Mouse (Mus musculus) embryonic facial prominence, embryonic 10.5 days (tissue): ENCODE data around the gene Mfsd6. TPM values are rescaled to one million over a fixed set of nuclear protein-coding genes. Genes with fewer than 3 reads are reported as not detected.

Experiments used
- DNase-seq: peaks from one replicate; pipeline ENCODE4 v3.0.0-alpha.2; 2017; ENCODE audit warnings: low spot score
- H3K27ac ChIP-seq: fragments of 300-500 bp; sonication (generic); replicated peaks from 2 replicates; pipeline ENCODE4 v1.5.1; 2016; ENCODE audit warnings: mild to moderate bottlenecking
- H3K27me3 ChIP-seq: fragments of 300-500 bp; sonication (generic); replicated peaks from 2 replicates; pipeline ENCODE4 v1.6.1; 2016; ENCODE audit warnings: low read depth, mild to moderate bottlenecking; ENCODE audit not compliant: poor library complexity, severe bottlenecking
- H3K36me3 ChIP-seq: fragments of 300-500 bp; sonication (generic); replicated peaks from 2 replicates; pipeline ENCODE4 v1.6.1; 2016; ENCODE audit warnings: mild to moderate bottlenecking, moderate library complexity
- H3K4me1 ChIP-seq: fragments of 300-500 bp; sonication (generic); 2 replicates; pipeline ENCODE4 v1.6.1; 2016
- H3K4me3 ChIP-seq: fragments of 300-500 bp; sonication (generic); 2 replicates; pipeline ENCODE4 v1.5.1; 2016; ENCODE audit warnings: mild to moderate bottlenecking, moderate library complexity
- H3K9me3 ChIP-seq: fragments of 300-500 bp; sonication (generic); 2 replicates; pipeline ENCODE4 v1.6.1; 2016; ENCODE audit warnings: mild to moderate bottlenecking
- WGBS: fragments of 180-500 bp; shearing (Covaris S2); methylation state at CpG from one replicate; pipeline ENCODE4 v1.1.7; 2016; 5-methylcytosine and 5-hydroxymethylcytosine counted together
- polyA plus RNA-seq: library from polyadenylated mRNA; unstranded; fragments of >200 nt; fragmentation: Nextera tagmentation; extraction: Ambion mirVana; gene quantifications from 2 replicates; pipeline ENCODE4 v1.2.1, GENCODE M21; 2016

Mfsd6 gene
- polyA plus RNA-seq, 1 experiment from 2014 or later: 1.0 TPM

GRCm38 (mm10) chr1:52652601-52653253, 74.5 kb downstream of the Mfsd6 start:
- Histone ChIP-seq H3K36me3 (peaks cover 38% of the 10 kb centered on the region), H3K9me3 (no peaks in the 10 kb centered on the region), H3K27me3 (no peaks in the 10 kb centered on the region), H3K4me1 (peaks cover 13% of the 10 kb centered on the region), H3K27ac (peak overlapping the region; percentile 59), H3K4me3 (no peak overlapping the region)
- WGBS: 48% methylated on average over 3 of the region's 3 CpGs
- peak; percentile 80 for DNase-seq

GRCm38 (mm10) chr1:52650066-52650465, 77.2 kb downstream of the Mfsd6 start:
- Histone ChIP-seq H3K27me3 (no peaks in the 10 kb centered on the region), H3K27ac (no peak overlapping the region), H3K36me3 (peaks cover 60% of the 10 kb centered on the region), H3K4me1 (peaks cover 13% of the 10 kb centered on the region), H3K4me3 (no peak overlapping the region), H3K9me3 (no peaks in the 10 kb centered on the region)
- WGBS: 90% methylated on average over 5 of the region's 5 CpGs
- DNase-seq: no peak

GRCm38 (mm10) chr1:52648153-52649027, 78.9 kb downstream of the Mfsd6 start:
- H3K4me3 ChIP-seq: no peak overlapping the region
- H3K9me3 ChIP-seq: no peaks in the 10 kb centered on the region
- peaks cover 11% of the 10 kb centered on the region for H3K4me1 ChIP-seq
- H3K36me3 ChIP-seq: peaks cover 62% of the 10 kb centered on the region
- no peaks in the 10 kb centered on the region for H3K27me3 ChIP-seq
- peak; percentile 66 for DNase-seq
- 84% methylated on average over 11 of the region's 11 CpGs for WGBS
- H3K27ac ChIP-seq: no peak overlapping the region

DNA sequence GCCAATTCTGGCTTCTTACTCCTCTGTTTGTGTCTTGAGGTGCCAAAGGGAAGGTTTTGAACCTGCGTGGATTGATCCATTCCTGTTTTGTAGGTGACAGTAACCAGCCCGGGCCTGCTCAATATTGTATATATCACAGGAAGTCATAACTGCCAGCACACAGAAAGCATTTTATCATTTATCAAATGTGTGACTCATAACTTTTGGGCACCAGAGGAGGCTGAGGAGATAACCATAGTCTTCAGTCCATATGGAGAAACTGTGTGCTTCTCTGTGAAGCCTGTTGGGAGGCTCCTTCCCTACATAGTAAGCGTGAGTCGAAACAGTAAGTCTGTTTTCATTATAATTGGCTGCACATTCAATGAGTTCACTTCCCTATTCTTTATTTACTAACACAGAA, 86.5 kb downstream of the Mfsd6 start:
- WGBS: 91% methylated on average over 4 of the region's 4 CpGs
- peaks cover 47% of the 10 kb centered on the region for H3K36me3 ChIP-seq

DNA sequence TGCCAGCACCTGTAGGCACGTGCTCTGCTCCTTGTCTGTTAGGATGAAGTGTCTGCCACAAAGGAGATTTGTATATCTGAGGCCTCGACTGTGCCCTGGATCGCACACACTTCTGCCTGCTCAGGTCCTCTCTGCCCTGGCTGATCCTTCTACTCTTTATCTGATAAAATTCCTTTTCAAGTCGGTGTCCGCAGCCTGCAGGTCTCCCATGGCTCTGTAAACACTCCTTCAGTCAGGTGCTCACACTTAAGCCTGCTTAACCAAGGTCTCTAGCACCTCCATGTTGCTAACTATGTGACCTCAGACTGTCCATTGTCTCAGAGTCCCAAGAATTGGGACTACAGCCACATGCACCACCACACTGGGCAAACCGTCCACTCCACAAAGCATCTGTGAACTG, 87.0 kb downstream of the Mfsd6 start:
- no peak for DNase-seq
- WGBS: 89% methylated on average over 6 of the region's 6 CpGs
- peaks cover 46% of the 10 kb centered on the region for H3K36me3 ChIP-seq

More for the DNA sequence above, 86.5 kb downstream of the Mfsd6 start:
- Histone ChIP-seq H3K4me1 (no peaks in the 10 kb centered on the region), H3K27ac (no peak overlapping the region), H3K9me3 (no peaks in the 10 kb centered on the region), H3K27me3 (no peaks in the 10 kb centered on the region), H3K4me3 (no peak overlapping the region)
- no peak for DNase-seq

GRCm38 (mm10) chr1:52639090-52639489, 88.2 kb downstream of the Mfsd6 start:
- WGBS: 88% methylated on average over 7 of the region's 7 CpGs
- H3K36me3 ChIP-seq: peaks cover 53% of the 10 kb centered on the region
- no peaks in the 10 kb centered on the region for H3K4me1 ChIP-seq
- no peaks in the 10 kb centered on the region for H3K27me3 ChIP-seq
- H3K9me3 ChIP-seq: no peaks in the 10 kb centered on the region
- DNase-seq: no peak
- no peak overlapping the region for H3K27ac ChIP-seq
- H3K4me3 ChIP-seq: no peak overlapping the region

More for the DNA sequence above, 87.0 kb downstream of the Mfsd6 start:
- no peak overlapping the region for H3K4me3 ChIP-seq
- H3K4me1 ChIP-seq: no peaks in the 10 kb centered on the region
- H3K27me3 ChIP-seq: no peaks in the 10 kb centered on the region
- no peaks in the 10 kb centered on the region for H3K9me3 ChIP-seq
- H3K27ac ChIP-seq: no peak overlapping the region

- 91% methylated on average over 2 of the region's 2 CpGs for WGBS
- no peak for DNase-seq
- Histone ChIP-seq H3K27me3 (no peaks in the 10 kb centered on the region), H3K4me3 (no peak overlapping the region), H3K27ac (no peak overlapping the region), H3K9me3 (no peaks in the 10 kb centered on the region), H3K4me1 (no peaks in the 10 kb centered on the region), H3K36me3 (peaks cover 53% of the 10 kb centered on the region)
These were observed 89.2 kb downstream of the Mfsd6 start for GRCm38 (mm10) chr1:52638101-52638500.

DNA sequence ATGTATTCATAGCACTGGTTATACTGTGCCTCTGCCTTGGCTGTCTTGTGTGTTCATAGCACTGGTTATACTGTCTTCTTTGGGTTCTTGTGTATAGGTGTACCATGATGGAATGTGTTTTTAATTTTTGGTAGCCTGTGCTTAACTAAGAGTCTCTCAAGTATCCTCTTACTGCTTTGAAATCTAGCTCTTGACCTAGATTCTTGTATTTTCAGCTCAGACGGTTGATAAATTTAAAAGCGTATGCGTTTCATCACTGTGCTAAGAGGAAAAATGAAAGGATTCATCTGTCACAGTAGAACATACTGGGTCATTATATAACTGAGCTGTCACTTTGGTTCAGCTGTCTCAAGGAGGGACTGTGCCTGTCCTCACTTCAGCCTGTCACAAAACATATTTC, 91.3 kb downstream of the Mfsd6 start:
- Histone ChIP-seq H3K27me3 (no peaks in the 10 kb centered on the region), H3K9me3 (no peaks in the 10 kb centered on the region), H3K27ac (no peak overlapping the region), H3K4me3 (no peak overlapping the region), H3K4me1 (peaks cover 11% of the 10 kb centered on the region), H3K36me3 (peaks cover 51% of the 10 kb centered on the region)
- 95% methylated on average over 3 of the region's 3 CpGs for WGBS
- no peak for DNase-seq

DNA sequence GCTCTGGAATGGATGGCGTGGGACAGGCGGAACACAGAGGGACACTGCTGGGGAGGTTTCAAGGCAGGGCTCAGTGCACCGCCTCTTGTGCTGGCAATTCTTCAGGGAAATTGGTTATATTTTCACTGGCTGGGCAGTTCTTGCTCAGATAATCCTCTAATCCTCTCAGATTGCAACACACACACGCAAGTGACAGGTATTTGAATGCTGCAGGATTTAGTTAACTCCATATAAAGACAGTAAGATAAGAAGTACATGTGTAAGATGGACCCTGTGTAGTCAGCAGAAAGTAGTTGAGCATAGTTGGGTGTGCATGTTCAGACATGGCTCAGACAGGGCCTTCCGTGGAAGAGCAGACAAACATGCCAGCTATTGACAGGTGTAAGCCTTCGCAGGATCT, 93.0 kb downstream of the Mfsd6 start:
- Histone ChIP-seq H3K27me3 (no peaks in the 10 kb centered on the region), H3K4me3 (no peak overlapping the region), H3K9me3 (no peaks in the 10 kb centered on the region), H3K27ac (no peak overlapping the region), H3K36me3 (peaks cover 38% of the 10 kb centered on the region), H3K4me1 (peaks cover 11% of the 10 kb centered on the region)
- no peak for DNase-seq
- WGBS: 90% methylated on average over 6 of the region's 6 CpGs

DNA sequence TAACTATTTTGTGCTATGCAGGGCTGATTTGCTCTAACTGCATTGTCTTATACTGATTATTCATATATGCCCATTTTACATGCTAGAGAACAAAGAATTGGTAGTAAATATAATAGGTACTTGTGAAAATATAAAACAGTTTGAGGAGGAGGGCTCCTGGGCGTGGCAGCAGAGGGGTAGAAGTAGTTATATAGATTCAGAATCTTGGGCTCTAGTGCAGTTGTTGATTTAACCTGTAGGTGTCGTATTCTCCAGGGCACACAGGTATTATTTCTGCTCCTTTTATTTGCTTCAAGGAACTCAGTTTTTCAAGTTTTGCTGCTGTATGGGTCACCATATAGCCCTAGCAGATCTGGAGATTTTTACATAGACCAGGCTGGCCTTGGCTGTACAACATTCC, 95.7 kb downstream of the Mfsd6 start:
- Histone ChIP-seq H3K27ac (no peak overlapping the region; the same call in 1 of the 2 replicates), H3K4me1 (peaks cover 11% of the 10 kb centered on the region), H3K4me3 (peak overlapping the region; percentile 92), H3K27me3 (no peaks in the 10 kb centered on the region), H3K9me3 (no peaks in the 10 kb centered on the region), H3K36me3 (peaks cover 16% of the 10 kb centered on the region; the same call in 1 of the 2 replicates)
- 81% methylated on average over 2 of the region's 2 CpGs for WGBS
- DNase-seq: no peak

DNA sequence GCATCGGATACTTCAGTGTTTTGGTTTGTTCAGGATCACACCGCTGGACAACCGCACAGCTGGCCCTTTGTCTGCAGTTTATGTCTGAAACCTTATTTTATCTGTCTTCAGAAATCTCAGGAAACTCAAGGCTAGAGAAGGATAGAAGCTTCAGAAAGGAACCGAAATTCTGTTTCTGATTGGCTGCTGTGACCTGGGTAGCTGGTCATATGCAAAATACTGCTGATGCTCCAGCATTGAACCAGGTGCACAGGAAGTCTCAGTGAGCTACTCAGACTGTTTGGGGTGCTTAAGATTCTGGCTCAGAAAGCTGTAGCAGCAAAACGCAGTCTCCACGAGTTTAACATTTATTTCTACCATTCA, 96.3 kb downstream of the Mfsd6 start:
- Histone ChIP-seq H3K27me3 (no peaks in the 10 kb centered on the region), H3K36me3 (peaks cover 16% of the 10 kb centered on the region; the same call in 1 of the 2 replicates), H3K27ac (peak overlapping the region; percentile 97), H3K4me3 (peak overlapping the region; percentile 92), H3K9me3 (no peaks in the 10 kb centered on the region), H3K4me1 (peaks cover 11% of the 10 kb centered on the region)
- no peak for DNase-seq
- 2% methylated on average over 6 of the region's 6 CpGs for WGBS

DNA sequence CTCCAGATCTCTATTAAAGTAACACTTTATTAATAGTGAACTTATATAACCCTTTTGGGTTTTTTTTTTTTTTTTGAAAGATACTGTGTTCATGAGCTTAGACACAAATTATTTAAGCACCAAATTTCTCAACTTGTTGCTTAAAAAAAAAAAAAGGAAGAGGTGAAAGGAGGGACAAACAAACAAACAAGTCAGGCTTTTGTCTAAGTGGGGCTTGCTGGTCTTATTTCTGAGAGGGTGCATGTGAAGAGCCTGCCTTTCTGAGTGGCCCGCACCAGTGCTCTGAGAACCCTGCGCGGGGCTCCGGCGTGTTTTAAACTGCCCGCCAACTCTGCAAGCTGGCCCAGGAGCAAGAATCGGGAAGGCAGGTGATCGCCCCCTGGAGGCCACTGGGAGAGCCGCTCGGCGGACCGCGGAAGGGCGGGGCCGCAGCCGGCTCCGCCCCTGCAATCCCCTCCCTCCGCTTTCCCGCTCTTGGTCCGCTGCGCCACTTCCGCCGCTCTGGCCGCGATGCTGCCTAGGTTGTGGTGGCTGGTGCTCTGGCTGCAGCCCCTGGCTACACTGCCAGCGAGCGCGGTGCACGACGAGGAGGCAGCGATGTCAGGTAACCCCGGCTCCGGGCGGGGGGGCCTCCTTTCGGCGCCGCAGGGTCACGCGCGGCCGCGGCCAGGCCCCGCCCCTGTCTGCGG, 96.9 kb downstream of the Mfsd6 start, which contains the start of gene Nemp2:
Gene Nemp2 (plus strand): TSS at position 456 of the 689 bp plus-strand sequence.
- Histone ChIP-seq H3K27me3 (no peaks in the 10 kb centered on the region), H3K27ac (peak within 1 kb of the TSS; percentile 97), H3K36me3 (peaks cover 11% of the 10 kb centered on the region; the same call in 1 of the 2 replicates), H3K4me1 (peaks cover 11% of the 10 kb centered on the region), H3K4me3 (peak within 1 kb of the TSS; percentile 92), H3K9me3 (no peaks in the 10 kb centered on the region)
- under 1% methylated on average over 44 of the region's 44 CpGs for WGBS
- DNase-seq: peak; percentile 96
